Mouse (Mus musculus) A20 (cell line): Measurements from ENCODE around the gene Vps72.

ENCODE experiments used
- DNase-seq: peaks from one replicate; pipeline ENCODE4 v3.0.0-alpha.2; 2011; ENCODE audit warnings: low read depth, low spot score

Vps72 gene

GRCm38 (mm10) chr3:95164840-95165239, 54.0 kb downstream of the Vps72 start:
- no peak for DNase-seq

DNA sequence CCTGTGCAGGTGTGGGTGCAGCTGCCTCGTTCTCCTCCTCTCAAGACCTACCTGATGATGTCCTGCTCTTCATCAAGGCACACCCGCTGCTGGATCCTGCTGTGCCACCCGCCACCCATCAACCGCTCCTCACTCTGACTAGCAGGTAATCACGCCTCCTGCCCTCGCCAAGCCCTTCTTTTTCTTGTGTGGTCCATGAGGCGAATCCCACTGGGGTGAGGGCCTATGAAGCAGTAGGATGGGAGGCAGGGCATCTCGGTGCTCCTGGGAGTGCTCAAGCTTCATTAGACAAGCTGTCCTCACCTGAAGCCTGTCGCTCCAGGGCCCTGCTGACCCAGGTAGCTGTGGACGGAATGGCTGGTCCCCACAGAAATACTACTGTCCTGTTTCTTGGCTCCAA, 59.2 kb downstream of the Vps72 start:
- no peak for DNase-seq

- no peak for DNase-seq
Observed at GRCm38 (mm10) chr3:95171105-95171504, 60.3 kb downstream of the Vps72 start.
